Mouse (Mus musculus) megakaryocyte, embryonic 14.5 days (primary cell): ENCODE measurements around the gene Cep78. TPM values are rescaled to one million over a fixed set of nuclear protein-coding genes. Genes with fewer than 3 reads are reported as not detected.
A peak's percentile ranks its signal among the peaks of the same experiment; 100 is the strongest.
"Not testable (repeated sequence)": the region's sequence is repeated elsewhere in the genome, so short reads cannot be mapped to it uniquely, and the experiment has no call there.

Source experiments
- H3K27me3 ChIP-seq: replicated peaks from 2 replicates; pipeline ENCODE3; 2012; ENCODE audit warnings: inconsistent platforms
- H3K36me3 ChIP-seq: replicated peaks from 2 replicates; pipeline ENCODE3; 2012; ENCODE audit warnings: low read length, inconsistent platforms, mixed read lengths
- H3K4me1 ChIP-seq: 2 replicates; pipeline ENCODE4 v1.6.1; 2012; ENCODE audit warnings: inconsistent platforms
- H3K4me3 ChIP-seq: replicated peaks from 2 replicates; pipeline ENCODE3; 2012; ENCODE audit warnings: moderate library complexity, mild to moderate bottlenecking, inconsistent platforms
- H3K9me3 ChIP-seq: 2 replicates; pipeline ENCODE4 v1.6.1; 2012; ENCODE audit warnings: inconsistent platforms
- FLI1 ChIP-seq: IDR thresholded peaks from 2 replicates; pipeline ENCODE4 v1.6.1; 2012; ENCODE audit warnings: low read length, inconsistent platforms, mixed read lengths
- GATA1 ChIP-seq: IDR thresholded peaks from 3 replicates; pipeline ENCODE4 v1.6.1; 2012; ENCODE audit warnings: mixed read lengths, low read length, inconsistent platforms, borderline replicate concordance
- polyA plus RNA-seq: library from polyadenylated mRNA; stranded (reverse); fragments of >175 nt; gene quantifications from 2 replicates; pipeline ENCODE4 v1.2.3, GENCODE M21; 2012; ENCODE audit warnings: low replicate concordance; ENCODE audit not compliant: insufficient read depth

Gene Cep78
- polyA plus RNA-seq: 0.65 and 2.2 TPM in 2 replicates

- H3K4me3 ChIP-seq: peak within 1 kb of the TSS; percentile 99
- no peaks in the 10 kb centered on the region for H3K27me3 ChIP-seq
- H3K4me1 ChIP-seq: peaks cover 25% of the 10 kb centered on the region
- no peaks in the 10 kb centered on the region for H3K9me3 ChIP-seq
- TF ChIP-seq FLI1 (no peak), GATA1 (no peak)
- peaks cover 18% of the 10 kb centered on the region for H3K36me3 ChIP-seq
These were observed at the start of gene Cep78 for GRCm38 (mm10) chr19:15984449-15985171. Cep78 (minus strand) TSS chr19:15984989.

- H3K27me3 ChIP-seq: no peaks in the 10 kb centered on the region
- H3K36me3 ChIP-seq: no peaks in the 10 kb centered on the region
- H3K4me1 ChIP-seq: peaks cover 12% of the 10 kb centered on the region
- peaks cover 7% of the 10 kb centered on the region; the same call in 1 of the 2 replicates for H3K9me3 ChIP-seq
- TF ChIP-seq FLI1 (no peak), GATA1 (no peak)
- peak overlapping the region; percentile 19 for H3K4me3 ChIP-seq
These were observed 46.5 kb upstream of the Cep78 start for GRCm38 (mm10) chr19:16031276-16031675.

- not testable (repeated sequence) for H3K27me3 ChIP-seq, H3K36me3 ChIP-seq, H3K9me3 ChIP-seq
- Histone ChIP-seq H3K4me3 (peak overlapping the region; percentile 91), H3K4me1 (peaks cover 12% of the 10 kb centered on the region)
These were observed 44.5 kb upstream of the Cep78 start for GRCm38 (mm10) chr19:16029253-16029771.

- Histone ChIP-seq H3K4me3 (peak overlapping the region; percentile 91), H3K9me3 (peaks cover 7% of the 10 kb centered on the region; the same call in 1 of the 2 replicates), H3K36me3 (no peaks in the 10 kb centered on the region), H3K4me1 (peaks cover 12% of the 10 kb centered on the region), H3K27me3 (no peaks in the 10 kb centered on the region)
- TF ChIP-seq FLI1 (no peak), GATA1 (no peak)
These were observed 44.0 kb upstream of the Cep78 start for GRCm38 (mm10) chr19:16028746-16029252.

- Histone ChIP-seq H3K36me3 (no peaks in the 10 kb centered on the region), H3K4me1 (peaks cover 12% of the 10 kb centered on the region), H3K4me3 (peak overlapping the region; percentile 65), H3K9me3 (peaks cover 7% of the 10 kb centered on the region; the same call in 1 of the 2 replicates), H3K27me3 (no peaks in the 10 kb centered on the region)
- TF ChIP-seq FLI1 (no peak), GATA1 (no peak)
These were observed 43.3 kb upstream of the Cep78 start for GRCm38 (mm10) chr19:16027876-16028670.

GRCm38 (mm10) chr19:16026276-16026675 is 41.5 kb upstream of the Cep78 start:
- H3K27me3 ChIP-seq: peaks cover 3% of the 10 kb centered on the region
- TF ChIP-seq FLI1 (no peak), GATA1 (no peak)
- H3K36me3 ChIP-seq: no peaks in the 10 kb centered on the region

GRCm38 (mm10) chr19:16022178-16022577 is 37.4 kb upstream of the Cep78 start:
- peaks cover 3% of the 10 kb centered on the region for H3K27me3 ChIP-seq
- H3K4me3 ChIP-seq: no peak overlapping the region
- TF ChIP-seq GATA1 (no peak), FLI1 (no peak)
- no peaks in the 10 kb centered on the region for H3K36me3 ChIP-seq
- no peaks in the 10 kb centered on the region for H3K4me1 ChIP-seq
- peaks cover 9% of the 10 kb centered on the region; the same call in 1 of the 2 replicates for H3K9me3 ChIP-seq

More at GRCm38 (mm10) chr19:16026276-16026675, 41.5 kb upstream of the Cep78 start:
- Histone ChIP-seq H3K4me3 (no peak overlapping the region), H3K4me1 (peaks cover 9% of the 10 kb centered on the region), H3K9me3 (peaks cover 7% of the 10 kb centered on the region; the same call in 1 of the 2 replicates)

GRCm38 (mm10) chr19:16016171-16016570 is 31.4 kb upstream of the Cep78 start:
- no peak for TF ChIP-seq FLI1
- TF ChIP-seq GATA1: no peak
- Histone ChIP-seq H3K4me1 (peaks cover 10% of the 10 kb centered on the region), H3K36me3 (no peaks in the 10 kb centered on the region), H3K4me3 (no peak overlapping the region), H3K9me3 (peaks cover 4% of the 10 kb centered on the region; the same call in 1 of the 2 replicates), H3K27me3 (no peaks in the 10 kb centered on the region)

GRCm38 (mm10) chr19:16015191-16015968 is 30.6 kb upstream of the Cep78 start:
- no peak for TF ChIP-seq GATA1
- TF ChIP-seq FLI1: no peak
- H3K4me3 ChIP-seq: no peak overlapping the region

More at GRCm38 (mm10) chr19:16015191-16015968, 30.6 kb upstream of the Cep78 start:
- peaks cover 4% of the 10 kb centered on the region; the same call in 1 of the 2 replicates for H3K9me3 ChIP-seq
- no peaks in the 10 kb centered on the region for H3K27me3 ChIP-seq
- peaks cover 10% of the 10 kb centered on the region for H3K4me1 ChIP-seq
- H3K36me3 ChIP-seq: no peaks in the 10 kb centered on the region
